9 mouse cellular contexts compared by ENCODE assay signal in genomic region chr9:45486665-45487074, GRCm38 (mm10).
"Had no signal": no experiment of that assay in that cellular context is flagged by ENCODE, and none has a peak within 500 bp of the region (broad histone marks: within the 10 kb centered on the region; RNA-seq: fewer than 3 reads in every experiment).

No protein-coding gene starts in this region.

- H3K27ac ChIP-seq: kidney, embryonic 15.5 days; limb, embryonic 15.5 days; midbrain, embryonic 12.5 days; neural tube, embryonic 13.5 days had no signal

- H3K4me2 ChIP-seq: kidney, embryonic 15.5 days; limb, embryonic 15.5 days; midbrain, embryonic 12.5 days; neural tube, embryonic 13.5 days had no signal

- H3K4me1 ChIP-seq: limb, embryonic 15.5 days; midbrain, embryonic 12.5 days; neural tube, embryonic 13.5 days had no signal

- H3K9ac ChIP-seq: kidney, embryonic 15.5 days; limb, embryonic 15.5 days; midbrain, embryonic 12.5 days; neural tube, embryonic 13.5 days had no signal

- H3K27me3 ChIP-seq: kidney, embryonic 15.5 days; limb, embryonic 15.5 days; midbrain, embryonic 12.5 days; neural tube, embryonic 13.5 days had no signal

- ATAC-seq: midbrain, embryonic 16.5 days had no signal

- DNase-seq: kidney, postnatal 14 days; lung, adult 18-20 months; right cerebral cortex, postnatal 14 days; thymus, postnatal 36 days had no signal

- H3K4me3 ChIP-seq: kidney, embryonic 15.5 days; limb, embryonic 15.5 days; midbrain, embryonic 12.5 days; neural tube, embryonic 13.5 days had no signal

- H3K36me3 ChIP-seq: kidney, embryonic 15.5 days; limb, embryonic 15.5 days; midbrain, embryonic 12.5 days; neural tube, embryonic 13.5 days had no signal

- H3K9me3 ChIP-seq: kidney, embryonic 15.5 days; limb, embryonic 15.5 days; midbrain, embryonic 12.5 days; neural tube, embryonic 13.5 days had no signal
